Mouse (Mus musculus) liver, adult 2 months (tissue): ENCODE results near the gene Gm9945.

Experiments
- CTCF ChIP-seq: fragments of 200-500 bp; IDR thresholded peaks from 2 replicates; pipeline ENCODE4 v1.5.1; 2011; ENCODE audit warnings: low read depth, low read length, control low read depth
- POLR2A ChIP-seq: fragments of 200-500 bp; IDR thresholded peaks from 2 replicates; pipeline ENCODE4 v1.6.1; 2011; ENCODE audit warnings: low read length, control low read depth; ENCODE audit not compliant: insufficient read depth; ENCODE audit errors: extremely low read depth

GRCm38 (mm10) chr11:53510351-53510750 is 30.4 kb downstream of the Gm9945 start:
- TF ChIP-seq CTCF (no peak), POLR2A (no peak)
